Mouse (Mus musculus): ENCODE measurements around the gene Tlr12.

GRCm38 (mm10) chr4:128641766-128642717 is 23.6 kb upstream of the Tlr12 start:
- TF ChIP-seq POLR2A (IDR thresholded peaks at IDR 0.05; ENCODE audit: borderline replicate concordance, control insufficient read depth, low read depth, low read length) (no peak), CTCF (IDR thresholded peaks at IDR 0.05; ENCODE audit: control insufficient read depth, insufficient read depth, low read length) (no peak)
